Mouse (Mus musculus): ENCODE measurements around the gene Mypop.

Gene Mypop

DNA sequence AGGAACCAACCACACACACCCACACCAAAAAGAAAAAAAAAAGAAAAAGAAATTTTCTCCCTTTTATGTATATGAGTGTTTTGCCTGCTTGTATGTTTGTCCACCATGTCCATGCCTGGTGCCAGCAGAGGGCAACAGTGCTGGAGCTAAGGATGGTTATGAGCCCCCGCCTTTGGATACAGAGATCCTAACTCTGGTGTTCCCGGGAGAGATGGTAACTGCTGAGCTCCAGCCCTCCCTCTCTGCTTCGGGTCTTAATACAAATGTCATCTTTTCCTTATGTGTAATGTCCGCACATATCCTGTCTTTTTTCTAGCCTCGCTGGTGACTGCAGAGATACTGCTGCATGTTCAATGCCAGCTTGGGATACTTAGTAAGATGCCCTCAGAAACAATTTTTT is 1.1 kb upstream of the Mypop start:
- DNase-seq (ENCODE audit: low spot score) = no peak

DNA sequence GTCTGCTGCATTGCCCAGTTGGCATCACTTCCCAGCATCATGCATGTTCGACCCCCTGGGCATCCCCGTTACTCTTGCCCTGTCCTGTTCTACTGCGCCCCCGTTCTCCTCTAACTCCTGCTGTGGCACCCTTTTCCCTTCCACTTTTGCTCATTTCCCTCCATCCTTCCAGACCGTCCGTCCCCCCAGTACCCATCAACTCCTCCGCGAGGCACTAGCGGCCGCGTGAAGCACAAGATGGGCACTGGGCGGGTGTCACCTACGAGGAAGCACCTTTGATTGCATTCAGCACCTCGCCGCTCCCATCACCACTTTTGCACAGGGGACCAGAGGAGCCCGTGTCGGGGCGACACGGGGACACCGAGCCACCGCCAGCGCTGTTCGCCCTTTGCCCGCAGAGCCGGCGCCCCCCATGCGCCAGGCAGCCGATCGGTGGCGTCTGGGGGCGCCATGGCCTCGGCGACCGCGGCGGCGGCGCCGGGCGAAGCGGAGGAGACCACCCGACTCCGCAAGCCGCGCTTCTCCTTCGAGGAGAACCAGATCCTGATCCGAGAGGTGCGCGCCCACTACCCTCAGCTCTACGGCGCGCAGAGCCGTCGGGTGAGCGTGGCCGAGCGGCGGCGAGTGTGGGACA is 732 bp downstream of the Mypop start:
- no peak for DNase-seq (ENCODE audit: low spot score)

DNA sequence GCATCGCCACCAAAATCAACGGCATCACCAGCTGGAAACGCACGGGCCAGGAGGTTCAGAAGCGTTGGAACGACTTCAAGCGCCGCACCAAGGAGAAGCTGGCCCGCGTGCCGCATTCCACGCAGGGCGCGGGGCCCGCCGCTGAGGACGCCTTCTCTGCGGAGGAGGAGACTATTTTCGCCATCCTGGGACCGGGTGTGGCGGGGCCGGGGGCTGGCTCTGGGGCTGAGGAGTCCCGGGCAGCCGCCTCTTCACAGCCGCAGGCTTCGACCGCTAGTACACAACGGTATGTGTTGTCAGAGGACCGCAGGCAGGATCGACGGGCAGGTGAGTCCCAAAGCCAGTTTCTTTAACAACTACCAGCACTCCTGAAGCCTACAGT is 1.2 kb downstream of the Mypop start:
- no peak for DNase-seq (ENCODE audit: low spot score)

DNA sequence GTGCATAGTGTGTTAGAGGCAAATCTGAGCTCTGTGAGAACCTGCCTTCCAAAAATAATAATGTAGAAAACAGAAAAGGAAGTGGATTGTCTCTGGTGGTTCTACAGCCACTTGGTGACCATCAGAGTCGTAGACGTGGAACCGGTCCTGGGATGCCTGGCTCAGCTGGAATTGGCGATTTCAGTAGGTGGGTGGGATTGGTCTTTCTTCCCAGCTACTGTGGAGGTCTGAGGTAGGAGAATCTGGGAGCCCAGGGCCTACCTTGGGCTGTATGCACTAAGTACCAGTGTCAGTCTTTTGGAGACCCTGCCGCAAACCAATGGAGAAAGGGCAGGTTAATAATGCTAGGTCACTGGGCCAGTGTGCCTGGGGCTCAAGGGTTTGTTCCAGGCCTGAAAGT is 2.0 kb downstream of the Mypop start:
- no peak for DNase-seq (ENCODE audit: low spot score)

DNA sequence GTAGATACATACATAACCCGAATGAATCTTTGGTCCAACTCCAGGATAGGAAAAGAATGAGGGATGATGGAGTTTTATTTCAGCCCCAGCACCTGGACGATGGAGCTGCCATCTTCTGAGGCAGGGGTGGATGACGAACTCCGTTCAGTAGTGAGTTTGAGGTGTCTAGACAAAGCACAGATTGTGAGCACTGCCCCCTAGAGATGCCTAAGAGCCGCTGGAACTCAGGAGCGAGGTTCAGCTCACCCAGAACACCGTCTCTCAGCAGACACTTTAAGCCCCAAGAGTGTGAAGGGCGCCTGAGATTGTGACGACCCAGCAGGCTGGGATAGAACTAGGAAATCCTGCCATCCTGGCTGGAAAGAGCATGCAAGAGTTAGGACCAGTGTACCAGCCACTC is 7.8 kb downstream of the Mypop start:
- DNase-seq (ENCODE audit: low spot score) = no peak

DNA sequence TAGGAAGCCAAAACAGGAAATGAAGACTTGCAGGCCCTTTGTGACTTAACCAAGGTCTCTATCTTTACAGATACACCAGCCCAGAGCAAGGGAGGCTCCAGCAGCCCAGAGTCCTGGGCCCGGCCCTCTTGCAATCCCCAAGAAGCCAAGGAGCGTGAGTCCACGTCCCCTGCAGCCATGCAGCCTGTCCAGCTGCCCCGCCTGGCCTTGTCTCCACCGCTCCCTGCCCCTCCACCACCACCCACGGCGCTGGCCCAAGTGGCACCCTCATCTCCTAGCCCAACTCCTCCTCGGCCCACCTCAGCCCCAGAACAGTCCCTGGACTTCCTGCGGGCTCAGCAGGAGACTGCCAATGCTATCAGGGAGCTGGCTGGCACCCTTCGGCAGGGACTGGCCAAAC is 9.4 kb downstream of the Mypop start:
- no peak for DNase-seq (ENCODE audit: low spot score)

DNA sequence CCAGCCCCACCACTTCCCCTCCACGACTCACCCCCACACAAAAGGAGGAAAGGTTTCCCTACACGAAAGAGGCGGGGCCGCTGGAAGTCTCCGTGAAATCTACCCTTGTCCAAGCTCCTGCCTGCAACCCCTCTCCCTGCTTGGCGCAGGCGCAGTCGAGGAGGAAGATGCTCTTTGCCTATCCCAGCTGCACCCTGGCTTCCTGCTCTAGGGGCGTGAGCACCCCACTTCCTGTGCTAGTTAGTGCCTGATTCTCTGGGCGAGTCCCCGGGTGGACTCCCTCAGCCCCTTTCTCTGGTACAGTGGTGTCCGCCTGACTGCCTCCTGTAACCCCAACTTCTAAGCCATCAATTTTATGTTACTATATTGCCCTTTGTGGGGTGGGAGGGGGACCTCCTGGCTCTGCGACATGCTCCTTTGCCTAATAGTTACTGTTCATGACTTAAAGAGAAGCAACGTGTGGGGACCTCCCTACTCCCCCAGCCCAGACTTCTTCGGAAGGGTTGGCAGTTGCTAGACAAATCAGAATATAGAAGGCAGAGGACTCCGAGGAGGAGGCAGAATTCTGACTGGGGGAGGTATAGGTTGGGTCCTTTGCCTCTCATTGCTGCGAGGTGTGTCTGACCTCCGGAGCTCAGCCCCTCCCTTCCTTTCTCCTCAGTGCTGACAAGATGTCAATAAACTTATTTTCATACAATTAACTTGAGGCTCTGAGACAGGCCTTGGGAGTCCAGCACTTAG is 10.2 kb downstream of the Mypop start:
- DNase-seq (ENCODE audit: low spot score) = peak; percentile 61

DNA sequence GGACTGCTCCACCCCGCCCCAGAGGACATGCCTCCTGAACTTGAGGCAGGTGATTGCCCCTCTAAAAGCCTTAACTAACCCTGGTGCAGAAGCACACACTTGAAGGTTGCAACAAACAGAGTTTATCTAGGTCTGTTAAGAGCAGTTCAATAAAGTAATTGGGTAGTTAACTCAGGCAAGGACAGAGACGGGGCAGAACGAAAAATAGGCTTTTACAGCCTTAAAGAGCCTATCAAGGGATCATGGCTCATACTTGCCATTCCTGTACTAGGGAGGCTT is 10.7 kb downstream of the Mypop start:
- DNase-seq (ENCODE audit: low spot score) = no peak

DNA sequence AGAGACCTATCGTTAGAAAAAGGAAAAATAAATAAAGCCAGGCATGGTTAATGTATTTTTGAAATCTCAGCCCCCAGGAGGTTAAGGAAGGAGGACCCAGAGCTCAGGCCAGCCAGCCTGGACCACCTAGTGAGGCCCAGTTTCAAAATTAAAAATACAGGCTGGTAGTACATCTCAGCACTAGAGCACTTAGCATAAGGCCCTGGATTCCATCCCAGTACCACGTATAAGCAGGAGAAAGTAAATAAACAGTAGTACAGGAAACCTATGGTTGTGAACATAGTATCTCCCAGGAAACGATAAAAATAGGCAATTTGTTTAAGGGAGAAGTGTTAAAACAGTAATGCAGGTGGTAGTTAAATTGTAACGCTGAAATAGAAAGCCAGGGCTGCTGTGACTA is 11.1 kb downstream of the Mypop start:
- DNase-seq (ENCODE audit: low spot score) = no peak

DNA sequence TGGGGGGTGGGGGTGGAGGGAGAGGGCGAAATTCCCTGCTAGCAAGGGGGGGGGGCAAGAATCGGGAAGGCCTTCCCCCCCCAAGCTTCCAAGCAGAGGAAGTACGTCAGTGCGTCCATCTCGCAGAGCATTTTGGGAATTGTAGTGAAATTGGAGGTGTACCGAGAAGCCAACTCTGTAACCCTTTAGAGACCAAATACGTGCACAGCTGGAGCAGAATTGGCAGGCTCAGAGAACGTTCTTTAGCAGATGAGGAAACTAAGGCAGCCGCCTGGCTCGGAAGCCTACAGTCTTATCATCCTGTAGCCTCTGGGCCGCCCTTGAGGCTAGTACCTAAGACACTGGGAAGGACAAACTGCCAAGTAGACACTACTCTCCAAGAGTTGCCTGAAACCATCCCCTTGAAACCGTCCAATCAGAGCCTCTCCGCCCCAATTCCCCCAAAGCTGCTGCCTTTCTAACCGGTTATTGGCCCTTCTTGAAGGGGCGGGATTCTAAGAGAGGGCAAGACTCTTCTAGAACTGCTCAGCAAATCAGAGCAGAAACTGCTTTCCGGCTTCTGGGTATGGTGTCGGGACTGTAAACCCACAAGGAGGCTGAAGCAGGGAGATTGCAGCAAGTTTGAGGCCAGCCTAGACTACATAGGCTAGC is 11.9 kb downstream of the Mypop start:
- DNase-seq (ENCODE audit: low spot score) = peak; percentile 49

DNA sequence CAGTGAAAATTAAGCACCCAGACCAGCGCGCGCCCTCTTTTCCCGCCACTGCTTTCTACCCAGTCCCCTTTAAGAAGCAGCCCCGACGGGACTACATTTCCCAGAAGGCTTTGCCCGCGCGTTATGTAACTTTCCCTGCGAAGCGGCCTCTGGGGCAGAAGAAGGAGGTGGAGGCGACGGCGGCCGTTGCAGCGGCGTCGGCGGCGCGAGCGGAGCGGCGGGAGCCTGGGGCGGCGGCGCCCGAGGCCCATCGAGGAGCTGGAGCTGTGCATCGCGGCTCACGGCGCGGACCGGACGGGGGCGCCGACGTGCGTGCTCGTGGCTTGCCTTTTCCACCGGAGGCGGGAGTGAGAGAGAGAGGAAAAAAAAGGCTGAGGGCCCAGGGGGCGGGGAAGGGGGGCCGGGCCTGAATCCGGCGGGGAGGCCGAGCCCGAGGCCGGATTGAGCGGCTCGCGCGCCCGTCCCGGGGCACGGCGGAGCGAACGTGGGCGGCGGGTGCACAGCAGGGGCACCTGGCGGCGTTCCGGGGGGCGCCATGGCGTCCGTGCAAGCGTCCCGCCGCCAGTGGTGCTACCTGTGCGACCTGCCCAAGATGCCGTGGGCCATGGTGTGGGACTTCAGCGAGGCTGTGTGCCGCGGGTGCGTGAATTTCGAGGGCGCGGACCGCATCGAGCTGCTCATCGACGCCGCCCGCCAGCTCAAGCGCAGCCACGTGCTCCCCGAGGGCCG is 13.0 kb downstream of the Mypop start, which contains the start of gene Irf2bp1:
Gene Irf2bp1 (plus strand): TSS at position 143 of the 729 bp plus-strand sequence.
- DNase-seq (ENCODE audit: low spot score) = peak; percentile 88

DNA sequence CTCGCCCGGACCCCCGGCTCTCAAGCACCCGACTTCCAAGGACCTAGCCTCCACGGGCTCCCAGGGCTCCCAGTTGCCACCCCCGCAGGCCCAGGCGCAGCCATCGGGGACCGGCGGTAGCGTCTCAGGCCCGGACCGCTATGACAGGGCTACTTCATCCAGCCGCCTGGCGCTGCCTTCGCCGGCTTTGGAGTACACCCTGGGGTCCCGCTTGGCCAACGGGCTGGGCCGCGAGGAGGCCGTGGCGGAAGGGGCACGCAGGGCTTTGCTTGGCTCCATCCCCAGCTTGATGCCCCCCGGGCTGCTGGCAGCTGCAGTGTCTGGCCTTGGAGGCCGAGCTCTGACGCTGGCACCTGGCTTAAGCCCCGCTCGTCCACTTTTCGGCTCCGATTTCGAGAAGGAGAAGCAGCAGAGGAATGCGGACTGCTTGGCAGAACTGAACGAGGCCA is 13.6 kb downstream of the Mypop start:
- no peak for DNase-seq (ENCODE audit: low spot score)

DNA sequence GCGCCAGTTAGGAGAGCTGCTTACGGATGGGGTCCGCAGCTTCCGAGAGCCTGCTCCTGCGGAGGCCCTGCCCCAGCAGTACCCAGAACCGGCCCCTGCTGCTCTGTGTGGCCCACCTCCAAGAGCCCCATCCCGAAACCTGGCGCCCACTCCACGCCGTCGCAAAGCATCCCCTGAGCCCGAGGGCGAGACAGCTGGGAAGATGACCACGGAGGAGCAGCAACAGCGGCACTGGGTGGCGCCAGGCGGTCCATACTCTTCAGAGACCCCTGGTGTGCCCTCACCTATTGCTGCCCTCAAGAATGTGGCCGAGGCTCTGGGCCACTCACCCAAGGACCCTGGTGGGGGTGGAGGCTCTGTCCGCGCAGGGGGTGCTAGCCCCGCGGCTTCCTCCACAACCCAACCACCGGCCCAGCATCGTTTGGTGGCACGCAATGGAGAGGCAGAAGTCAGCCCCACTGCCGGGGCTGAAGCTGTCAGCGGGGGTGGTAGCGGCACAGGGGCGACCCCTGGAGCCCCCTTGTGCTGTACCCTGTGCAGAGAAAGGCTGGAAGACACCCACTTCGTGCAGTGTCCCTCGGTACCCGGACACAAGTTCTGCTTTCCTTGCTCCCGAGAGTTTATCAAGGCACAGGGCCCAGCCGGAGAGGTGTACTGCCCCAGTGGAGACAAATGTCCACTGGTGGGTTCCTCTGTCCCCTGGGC is 14.5 kb downstream of the Mypop start:
- no peak for DNase-seq (ENCODE audit: low spot score)

DNA sequence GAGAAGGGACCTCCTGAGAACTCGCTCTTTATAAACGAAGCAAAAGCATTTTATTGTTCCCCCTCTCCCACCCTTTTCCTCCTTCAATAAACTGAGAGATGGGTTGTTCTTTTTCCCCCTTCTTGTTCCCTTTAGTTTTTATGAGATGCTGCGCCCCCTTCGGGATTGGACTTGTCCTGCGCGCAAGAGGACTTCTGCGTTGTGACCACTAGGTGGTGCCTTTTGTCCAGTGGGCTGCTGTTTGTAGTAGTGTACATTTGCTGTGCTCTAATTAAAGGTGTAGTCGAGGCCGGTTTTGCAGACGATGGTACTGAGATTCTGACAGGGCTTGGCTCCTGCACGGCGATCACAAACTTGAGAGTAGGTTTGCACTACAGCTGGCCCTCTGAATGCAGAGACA is 15.4 kb downstream of the Mypop start:
- peak; percentile 76 for DNase-seq (ENCODE audit: low spot score)

DNA sequence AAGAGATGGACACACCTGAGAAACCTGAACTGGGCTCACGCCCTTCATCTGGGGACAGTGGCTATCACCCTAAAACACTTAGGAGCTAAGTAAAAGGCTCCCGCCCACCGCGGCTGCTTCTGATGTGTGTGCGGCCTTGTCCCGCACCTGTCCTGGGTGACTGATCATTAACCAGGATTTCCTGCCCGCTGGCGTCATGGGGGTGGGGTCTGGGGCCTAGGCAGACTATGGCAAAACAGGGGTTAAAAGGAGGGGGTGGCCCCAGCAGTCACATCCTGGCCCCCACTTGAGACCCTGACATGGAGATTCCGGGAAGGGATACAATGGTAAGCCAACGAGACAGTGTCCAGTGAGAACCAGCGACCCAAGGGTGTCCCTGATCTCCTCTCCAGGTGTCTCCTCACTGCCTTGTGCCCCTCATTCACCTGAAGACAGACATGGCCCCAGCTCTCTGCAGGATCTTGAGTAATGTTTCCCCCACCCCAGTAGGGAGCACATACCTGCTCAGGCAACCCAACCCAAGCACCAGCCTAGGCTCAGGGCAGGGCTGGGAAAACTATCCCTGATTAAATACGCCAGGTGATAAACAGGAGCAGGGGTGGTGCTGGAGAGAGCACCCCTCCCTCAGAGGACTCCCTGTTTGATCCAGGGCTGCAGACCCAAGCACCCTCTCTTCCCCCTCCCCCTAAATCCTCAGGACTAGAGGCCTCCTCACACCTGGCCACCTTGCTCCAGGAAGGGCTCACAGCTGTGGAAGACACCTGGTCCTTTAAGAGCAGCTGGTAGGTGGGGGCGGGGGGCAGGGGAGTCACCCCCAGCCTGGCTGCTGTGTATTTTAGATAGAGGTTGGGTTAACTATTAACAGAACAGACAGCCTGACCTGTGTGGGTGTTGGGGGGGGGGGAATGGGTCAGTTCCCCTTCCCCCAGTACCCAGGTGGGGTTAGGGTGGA is 16.3 kb downstream of the Mypop start:
- DNase-seq (ENCODE audit: low spot score) = no peak

DNA sequence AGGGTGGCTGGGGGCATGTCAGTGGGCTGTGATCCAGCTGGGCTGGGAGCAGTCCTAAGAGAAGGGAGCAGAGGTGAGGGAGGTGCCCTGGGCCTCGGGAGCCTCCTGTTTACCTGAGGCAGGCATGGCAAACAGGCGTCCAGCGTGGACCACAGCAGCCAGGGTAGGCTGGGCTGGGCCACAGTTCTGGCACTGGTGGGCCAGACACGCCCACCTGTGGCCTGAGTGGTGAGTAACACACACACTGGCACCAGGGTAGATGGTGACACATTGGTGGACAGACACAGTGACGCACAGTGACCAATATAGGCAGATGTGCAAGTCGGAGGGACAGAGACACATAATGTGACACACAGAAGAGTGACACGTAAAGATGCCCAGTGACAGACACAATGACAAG is 19.5 kb downstream of the Mypop start:
- DNase-seq (ENCODE audit: low spot score) = no peak

DNA sequence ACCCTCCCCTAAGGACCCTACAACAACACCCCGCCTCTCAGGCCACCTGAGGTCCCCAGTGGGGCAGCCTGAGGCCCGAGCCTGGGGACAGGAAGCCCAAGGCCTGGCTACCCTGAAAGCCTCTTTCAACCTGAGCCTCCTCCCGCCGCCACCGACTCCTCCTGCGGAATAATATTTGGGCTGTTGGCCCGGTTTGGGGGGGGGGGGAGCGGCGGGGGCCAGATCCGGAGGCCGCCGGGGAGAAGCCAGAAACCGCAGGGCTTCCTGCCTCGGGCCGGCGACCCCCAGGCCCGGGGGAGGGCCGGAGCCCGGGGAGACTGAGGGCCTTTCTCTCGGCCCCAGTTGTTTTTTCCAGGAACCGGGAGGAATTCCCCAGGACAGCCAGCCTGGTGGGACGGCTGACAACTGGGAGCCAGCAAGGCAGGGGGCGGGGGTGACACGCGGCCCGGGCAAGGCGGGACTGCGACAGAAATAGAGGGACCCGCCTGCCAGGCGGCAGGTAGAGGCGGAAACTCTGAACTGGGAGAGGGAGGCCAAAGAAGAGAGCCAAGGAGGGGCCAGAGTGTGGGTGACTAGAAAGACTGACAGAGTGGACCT is 21.1 kb downstream of the Mypop start:
- DNase-seq (ENCODE audit: low spot score) = no peak

DNA sequence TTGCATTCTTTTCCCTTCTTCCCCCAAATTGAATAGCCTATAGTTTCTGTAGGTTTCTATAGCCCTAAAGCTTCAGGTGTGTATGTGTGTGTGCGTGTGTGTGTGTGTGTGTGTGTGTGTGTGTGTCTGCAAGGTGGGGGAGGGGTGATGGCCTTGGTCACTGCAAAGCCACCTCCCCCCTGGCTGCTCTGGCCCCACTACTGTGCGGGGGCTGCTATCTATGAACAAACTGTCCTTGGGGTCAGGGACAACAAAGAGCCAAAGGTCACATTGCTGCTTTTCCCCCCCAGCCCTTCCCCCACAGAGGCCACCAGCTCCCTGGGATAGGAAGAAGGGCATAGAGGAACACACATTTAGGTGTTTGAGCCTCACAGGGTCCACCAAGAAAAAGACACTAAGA is 21.8 kb downstream of the Mypop start:
- no peak for DNase-seq (ENCODE audit: low spot score)

DNA sequence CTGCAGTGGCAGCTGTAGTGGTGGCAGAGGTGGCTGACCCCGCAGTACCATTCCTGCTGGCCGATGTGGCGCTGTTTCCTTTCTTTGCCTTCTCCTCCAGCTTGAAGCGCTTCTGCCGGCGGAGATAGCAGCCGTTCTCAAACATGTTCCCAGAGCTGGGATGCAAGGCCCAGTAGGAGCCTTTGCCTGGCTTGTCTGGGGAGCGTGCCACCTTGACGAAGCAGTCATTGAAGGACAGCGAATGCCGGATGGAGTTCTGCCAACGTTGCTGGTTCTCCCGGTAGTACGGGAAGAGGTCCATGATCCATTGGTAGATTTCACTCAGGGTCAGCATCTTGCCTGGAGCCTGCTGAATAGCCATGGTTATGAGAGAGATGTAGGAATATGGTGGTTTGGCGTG is 23.4 kb downstream of the Mypop start:
- no peak for DNase-seq (ENCODE audit: low spot score)

DNA sequence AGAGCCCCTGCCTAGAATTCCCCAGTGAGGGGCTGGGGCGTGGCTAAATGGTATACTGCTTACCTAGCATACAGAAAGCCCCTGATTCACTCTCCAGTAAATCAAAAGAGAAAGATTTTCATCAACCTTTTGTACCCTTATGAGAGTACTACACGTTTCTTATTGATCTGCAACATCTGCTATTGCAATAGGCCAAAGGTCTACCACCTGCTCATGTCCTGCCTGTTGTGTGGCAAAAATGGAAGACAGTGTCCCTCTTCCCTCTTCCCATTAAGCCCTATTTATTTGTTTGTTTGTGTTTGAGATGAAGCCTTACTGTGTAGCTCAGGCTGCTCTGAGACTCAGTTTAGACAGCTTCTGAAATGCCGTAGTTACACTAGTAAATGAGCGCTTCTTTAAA is 25.0 kb downstream of the Mypop start:
- no peak for DNase-seq (ENCODE audit: low spot score)

DNA sequence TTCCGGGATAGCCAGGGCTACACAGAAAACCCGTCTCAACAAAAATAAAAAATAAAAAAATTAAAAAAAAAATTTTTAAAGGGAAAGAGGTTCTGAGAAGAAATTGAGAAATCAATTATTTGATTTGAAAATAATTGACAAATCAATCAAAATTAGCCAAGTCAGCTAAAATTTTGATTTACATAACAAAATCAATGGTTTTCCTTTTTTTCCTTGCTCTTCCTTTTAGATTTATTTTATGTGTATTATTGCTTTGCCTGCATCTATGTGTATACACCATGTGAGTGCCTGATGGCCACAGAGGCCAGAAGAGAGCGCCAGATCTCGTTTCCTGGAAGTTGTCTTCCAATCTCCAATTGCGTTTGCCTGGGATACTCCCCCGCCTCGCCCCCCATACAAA is 26.9 kb downstream of the Mypop start:
- DNase-seq (ENCODE audit: low spot score) = no peak

Data from urinary bladder, postnatal 25 days (tissue).